Mouse (Mus musculus): Measurements from ENCODE around the gene Scarb1. TPM values are rescaled to one million over a fixed set of nuclear protein-coding genes. Genes with fewer than 3 reads are reported as not detected.

The Scarb1 gene
- total RNA-seq, 4 experiments from 2014 or later: 11.1 to 19.0 (median 13.3) TPM

DNA sequence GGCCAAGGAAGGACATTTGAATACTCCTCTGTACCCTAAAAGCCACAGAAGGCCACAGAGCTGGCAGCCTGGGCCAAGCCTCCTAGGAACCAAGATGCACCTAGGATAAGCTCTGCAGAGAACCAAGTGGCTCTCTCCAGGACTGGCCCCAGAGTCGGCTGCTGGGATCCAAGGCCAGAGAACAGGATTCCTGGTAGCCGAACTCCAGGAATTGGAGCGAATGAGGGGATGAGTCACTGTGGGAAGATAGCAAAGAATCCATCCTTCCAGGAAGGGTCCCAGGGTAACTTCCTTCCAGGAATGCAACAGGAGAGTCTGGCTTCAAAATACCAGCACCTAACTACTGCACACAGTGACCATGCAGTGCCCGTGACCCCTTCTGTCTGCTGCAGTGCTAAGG lies 8.6 kb downstream of the Scarb1 start:
- DNase-seq (ENCODE audit: low spot score in 2 of 2): no peak

DNA sequence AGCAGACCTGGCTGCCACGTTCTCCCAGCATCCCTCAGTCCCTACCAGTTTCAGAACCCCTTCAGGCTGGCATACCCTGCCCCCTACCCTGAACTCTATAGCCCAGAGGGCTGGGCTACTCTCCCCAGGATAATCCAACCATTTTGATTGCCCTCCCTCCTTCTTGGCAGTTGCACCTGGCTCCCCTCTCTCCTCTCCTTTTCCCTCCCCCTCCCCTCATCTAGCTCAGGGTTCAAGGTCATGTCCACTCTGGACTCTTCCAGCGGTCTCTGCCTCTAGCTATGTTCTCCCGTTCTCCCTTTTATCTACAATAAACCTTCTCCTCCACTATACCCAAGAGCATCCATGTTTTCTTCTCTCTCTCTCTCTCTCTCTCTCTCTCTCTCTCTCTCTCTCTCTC lies 9.1 kb downstream of the Scarb1 start:
- no peak for DNase-seq (ENCODE audit: low spot score in 2 of 2)

DNA sequence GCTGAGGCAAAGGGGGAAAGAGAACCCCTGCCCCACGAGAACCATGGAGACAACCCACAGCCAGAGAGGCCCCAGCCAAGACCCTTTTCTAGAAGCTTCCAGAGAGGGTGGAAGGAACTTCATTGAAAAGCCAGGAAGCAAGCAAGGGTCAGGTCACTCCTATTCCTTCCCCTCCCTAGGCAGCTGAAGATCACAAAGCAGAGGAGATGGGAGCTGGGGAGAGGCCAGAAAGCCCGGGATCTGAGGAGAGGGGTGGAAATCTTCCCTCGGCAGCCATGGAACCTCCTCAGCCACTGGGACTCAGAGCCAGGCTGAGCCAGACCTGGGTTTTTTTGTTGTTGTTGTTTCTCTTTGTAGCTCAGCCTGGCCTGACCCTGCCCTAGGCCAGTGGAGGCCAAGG lies 9.8 kb downstream of the Scarb1 start:
- DNase-seq (ENCODE audit: low spot score in 2 of 2): no peak

DNA sequence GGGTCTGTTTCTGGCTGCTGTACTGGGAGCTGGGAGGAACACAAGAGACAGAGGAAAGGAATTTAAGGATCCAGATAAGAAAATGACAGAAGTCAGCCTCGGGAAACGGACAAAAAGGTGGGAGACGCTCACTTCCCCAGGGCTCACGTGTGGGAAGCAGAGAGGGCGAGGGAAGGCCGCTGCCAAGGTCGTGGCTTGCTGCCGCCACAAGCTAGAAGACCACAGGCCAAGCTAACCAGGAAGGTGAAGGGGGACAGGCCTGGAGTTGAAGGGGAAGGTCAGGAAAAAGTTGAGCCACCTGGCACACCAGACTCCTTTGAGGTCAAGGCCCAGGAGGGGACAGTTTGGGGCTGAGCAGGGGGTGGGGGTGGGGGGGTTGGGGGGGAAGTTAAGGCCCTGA lies 10.2 kb downstream of the Scarb1 start:
- no peak for DNase-seq (ENCODE audit: low spot score in 2 of 2)

DNA sequence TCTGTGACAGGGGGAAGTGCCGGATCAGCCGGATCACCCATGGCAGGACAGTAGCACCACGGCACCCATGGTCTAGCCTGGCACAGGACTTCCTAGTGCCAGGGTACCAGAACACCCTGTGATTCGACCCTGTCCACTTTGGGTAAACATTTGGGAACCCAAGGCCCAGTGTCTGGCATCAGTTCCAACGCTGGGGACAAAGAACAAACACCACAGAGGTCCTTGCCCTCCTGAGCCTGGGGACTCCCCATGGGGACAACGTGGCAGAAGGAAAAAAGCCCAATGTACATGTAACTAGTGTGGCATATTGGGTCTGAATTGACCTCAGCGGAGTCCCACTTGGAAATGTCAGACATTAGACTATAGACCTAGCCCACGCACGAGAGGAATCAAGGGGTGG lies 10.7 kb downstream of the Scarb1 start:
- no peak for DNase-seq (ENCODE audit: low spot score in 2 of 2)

DNA sequence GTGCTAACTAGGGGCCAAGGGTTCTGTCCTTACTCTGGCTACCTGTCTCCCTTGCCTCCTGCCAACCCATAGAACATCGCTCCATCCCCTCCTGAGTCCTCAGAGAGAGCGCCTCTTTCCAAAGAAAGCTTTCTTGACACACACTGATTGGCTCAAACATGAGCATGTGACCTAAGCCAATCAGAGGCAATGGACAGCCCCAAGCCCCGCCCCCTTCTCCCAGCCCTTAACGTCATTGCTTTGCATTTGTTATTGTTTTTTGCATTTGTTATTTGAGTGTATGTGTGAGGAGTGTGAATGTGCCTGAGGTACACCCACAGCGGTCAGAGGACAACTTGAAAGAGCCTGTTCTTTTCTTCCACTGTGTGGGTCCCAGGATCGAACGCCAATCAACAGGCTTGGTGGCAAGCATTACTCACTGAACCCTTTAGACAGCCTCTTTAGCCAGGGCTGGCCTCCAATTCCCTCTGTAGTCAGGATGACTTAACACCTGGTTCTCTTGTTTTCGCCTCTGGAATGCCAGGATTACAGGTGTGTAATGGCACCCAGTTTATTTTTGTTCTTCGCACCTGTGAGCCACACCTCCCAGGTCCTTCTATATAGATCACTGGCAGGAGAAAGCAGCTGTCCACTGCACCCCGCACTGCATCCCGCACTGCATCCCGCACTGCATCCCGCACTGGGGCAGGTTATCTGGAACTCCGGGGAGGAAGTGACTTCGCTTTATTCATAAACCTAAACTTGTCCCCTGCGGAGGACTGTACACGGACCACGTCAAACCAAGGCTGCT lies 13.1 kb downstream of the Scarb1 start:
- no peak for DNase-seq (ENCODE audit: low spot score in 2 of 2)

DNA sequence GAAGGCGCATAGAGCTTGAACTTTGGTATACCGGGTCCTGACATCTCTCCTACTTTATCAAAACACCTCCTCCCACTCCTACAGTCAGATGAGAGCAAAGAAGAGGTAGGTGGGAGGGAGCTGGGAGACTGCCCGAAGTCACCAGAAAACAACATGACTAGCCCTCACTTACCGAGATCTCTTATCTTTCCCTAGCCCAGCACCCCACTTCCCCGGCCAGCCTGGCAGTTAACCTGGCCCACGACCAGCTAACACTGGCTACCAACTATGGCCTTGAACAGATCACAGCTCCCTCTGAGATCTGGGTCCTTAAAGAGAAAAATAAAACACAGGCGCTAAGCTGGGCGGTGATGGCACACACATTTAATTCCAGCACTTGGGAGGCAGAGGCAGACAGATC lies 14.5 kb downstream of the Scarb1 start:
- DNase-seq (ENCODE audit: low spot score in 2 of 2): no peak

DNA sequence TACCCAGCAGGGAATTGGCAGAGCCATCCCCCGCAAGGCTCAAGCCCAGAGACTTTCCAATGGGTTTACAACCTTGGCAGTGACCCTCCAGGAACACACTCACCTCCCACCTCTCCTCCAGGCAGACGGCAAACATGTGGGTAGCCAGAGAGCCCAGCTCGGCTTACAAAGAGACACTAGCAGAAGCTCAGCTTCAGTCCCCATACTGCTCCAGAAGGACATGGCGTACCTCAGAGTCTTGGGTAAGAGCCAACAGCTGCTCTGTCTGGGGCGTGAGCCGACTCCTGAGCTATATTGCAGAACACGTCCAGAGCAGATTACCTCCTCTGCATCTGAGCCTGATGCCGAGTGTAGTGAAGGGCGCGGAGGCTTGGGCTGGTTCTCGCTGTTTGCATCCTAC lies 15.0 kb downstream of the Scarb1 start:
- DNase-seq (ENCODE audit: low spot score in 2 of 2): peak; percentile 38 to 60

DNA sequence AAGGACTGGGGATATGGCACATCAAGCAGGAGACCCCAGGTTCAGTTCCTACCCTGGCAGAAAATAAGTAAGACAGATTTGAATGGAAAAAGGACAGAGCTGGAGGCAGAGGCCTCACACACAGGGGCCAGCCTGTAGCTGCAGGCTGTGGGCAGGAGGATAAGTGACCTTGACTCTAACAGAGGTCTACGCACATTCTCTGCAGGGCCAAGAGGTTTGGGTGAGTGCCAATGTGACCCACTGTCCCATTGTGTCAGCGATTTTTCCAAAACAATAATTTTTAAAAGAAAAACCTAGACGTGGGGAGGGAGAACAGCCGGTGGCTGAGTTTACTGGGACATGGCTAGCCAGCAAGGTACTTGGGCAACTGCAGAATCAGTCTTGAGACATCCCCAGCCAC lies 15.6 kb downstream of the Scarb1 start:
- no peak for DNase-seq (ENCODE audit: low spot score in 2 of 2)

DNA sequence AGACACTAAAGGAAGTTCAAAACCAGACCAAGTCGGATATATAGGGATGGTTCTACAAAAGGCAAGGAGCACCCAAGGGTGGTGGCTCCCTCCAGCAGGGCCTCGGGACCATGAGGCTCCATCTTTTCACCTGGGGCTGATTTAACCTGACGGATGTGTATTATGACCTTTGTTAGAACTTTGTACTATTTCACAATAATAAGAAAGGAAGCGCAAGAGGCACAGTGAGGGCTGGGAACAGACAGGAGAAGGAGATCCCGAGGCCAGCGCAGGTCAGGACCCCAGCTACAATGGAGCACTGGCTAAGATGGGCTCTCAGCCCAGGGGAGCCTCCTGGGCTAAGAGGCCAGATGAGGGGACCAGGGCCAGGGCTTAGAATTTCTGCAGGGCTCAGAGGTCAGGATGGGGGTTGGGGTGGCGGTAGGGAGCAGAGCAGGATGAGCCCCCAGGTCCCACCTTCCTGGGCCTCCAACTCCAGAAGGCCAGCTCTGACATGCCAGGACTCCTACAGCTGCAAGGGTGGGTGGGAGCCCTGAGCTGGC lies 16.9 kb downstream of the Scarb1 start:
- DNase-seq (ENCODE audit: low spot score in 2 of 2): no peak

DNA sequence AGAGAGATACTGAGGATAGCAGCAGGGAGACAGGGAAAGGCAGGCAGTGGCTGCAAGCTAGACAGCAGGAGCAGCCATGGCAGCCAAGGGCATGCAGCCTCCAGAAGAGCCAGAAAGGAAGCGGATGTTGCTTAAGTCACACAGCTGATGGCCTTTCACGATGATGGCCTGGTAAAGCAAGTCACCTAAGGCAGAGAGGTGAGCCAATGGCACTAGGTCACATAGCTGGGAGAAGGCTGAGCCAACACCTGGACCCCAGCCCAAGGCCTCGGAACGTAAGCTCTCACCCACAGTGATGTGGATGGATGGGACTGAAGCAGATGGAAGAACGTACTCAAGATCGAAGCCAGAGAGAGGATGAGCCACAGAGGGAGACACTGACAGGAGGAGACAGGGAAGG lies 17.8 kb downstream of the Scarb1 start:
- no peak for DNase-seq (ENCODE audit: low spot score in 2 of 2)

DNA sequence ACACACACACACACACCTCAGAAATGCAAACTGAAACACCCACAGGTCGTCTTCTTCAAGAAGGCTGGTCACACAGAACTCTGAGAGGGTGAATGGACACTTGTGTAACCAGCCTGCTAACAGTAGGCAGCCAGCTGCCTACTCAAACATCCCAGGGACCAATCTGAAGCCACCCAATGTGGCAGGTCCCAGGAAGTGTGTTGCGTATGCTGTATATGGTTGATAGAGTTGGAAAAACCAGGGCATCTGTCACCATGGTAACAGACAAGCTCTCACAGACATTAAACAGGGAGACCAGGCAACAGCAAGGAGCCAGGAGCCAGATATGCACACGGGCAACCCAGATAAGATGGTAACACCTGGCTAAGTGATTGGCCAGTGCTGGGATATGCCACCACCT lies 19.1 kb downstream of the Scarb1 start:
- DNase-seq (ENCODE audit: low spot score in 2 of 2): no peak

DNA sequence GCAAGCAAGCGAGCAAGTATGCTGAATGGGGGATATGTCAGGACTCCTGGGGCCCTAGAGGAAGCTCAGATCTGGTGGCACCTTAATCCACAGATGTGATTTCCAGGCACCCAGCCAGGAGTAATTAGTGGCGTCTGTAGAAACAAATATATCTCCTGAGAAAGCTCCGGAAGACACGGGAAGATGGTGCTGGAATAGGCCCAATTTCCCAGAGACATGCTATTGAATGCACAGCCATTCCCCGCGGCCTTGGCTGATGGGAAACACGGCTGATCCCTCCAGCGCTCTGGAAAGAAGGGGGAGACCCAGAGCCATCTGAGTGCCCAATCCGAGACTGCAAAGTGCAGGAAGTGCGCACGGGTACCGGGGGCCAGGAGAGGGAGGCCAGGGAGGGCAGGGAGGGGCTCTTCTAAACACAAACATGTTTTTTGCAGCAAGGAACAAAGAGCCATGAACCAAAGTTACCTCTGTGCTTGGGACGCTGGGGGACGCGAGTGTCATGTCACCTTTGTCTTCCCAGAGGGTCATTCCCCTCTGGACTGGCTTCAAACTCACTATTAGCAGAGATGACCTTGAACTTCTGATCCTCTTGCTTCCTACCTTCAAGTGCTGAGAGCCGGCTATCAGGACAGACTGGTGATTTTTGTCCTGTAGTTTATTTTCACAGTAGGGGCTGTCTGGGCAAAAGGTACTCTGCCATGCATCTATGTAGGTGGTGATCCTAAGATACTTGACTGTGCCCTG lies 21.7 kb downstream of the Scarb1 start:
- DNase-seq (ENCODE audit: low spot score in 2 of 2): peak; percentile 16 to 20

DNA sequence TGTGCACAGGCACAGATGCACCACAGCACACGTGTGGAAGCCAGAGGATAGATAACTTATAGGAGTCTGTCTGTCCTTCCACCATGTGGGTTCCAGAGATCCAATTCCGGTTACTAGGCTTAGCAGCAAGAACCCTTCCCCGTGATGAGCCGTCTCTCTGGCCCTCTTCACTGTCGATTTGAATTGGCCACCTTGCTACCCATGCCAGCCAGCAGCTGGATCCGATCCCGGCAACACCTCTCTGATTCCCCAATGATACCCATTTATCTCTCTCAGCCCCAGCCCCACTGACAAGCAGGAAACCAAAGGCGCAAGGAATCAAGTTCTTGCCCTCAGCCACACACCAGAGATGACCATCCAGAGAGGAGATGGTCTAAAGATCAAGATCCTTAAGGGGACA lies 22.9 kb downstream of the Scarb1 start:
- DNase-seq (ENCODE audit: low spot score in 2 of 2): no peak

DNA sequence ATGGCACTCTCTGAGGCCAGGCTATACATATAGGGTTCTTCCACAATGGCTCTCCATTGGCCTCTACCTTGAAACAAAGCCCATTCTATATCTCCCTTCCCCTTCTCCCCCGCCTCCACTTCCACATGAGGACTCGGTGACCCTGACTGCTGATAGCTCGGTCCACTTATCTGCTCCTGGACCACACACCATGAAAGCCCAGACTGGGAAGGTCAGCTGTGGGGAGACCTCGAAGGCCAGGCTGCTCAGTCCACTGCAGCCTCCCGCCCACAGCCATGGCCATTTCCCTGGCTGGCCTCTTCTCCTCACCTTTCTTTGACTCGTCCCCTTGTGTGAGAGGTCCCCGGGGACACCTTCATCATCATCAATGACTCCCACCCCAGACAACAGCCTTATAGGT lies 23.6 kb downstream of the Scarb1 start:
- DNase-seq (ENCODE audit: low spot score in 2 of 2): no peak

DNA sequence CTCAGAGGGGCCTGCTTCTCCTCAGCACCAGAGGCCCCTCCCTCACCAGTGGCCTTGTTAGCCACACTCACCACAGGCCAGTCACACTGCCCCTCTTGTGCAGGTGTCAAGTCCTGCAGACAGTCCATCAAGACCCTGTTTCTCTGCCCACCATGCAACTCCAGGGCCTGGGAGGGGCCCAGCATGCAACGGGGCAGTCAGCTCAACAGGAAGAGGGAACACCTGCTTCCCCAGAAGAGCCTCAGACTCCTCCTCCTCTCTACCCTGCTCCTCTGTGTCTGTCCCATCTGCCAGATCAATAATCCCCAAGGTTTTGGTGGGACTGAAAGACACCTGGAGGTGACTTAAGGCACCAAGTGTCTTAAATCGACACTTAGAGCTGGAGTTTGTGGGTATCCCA lies 24.1 kb downstream of the Scarb1 start:
- no peak for DNase-seq (ENCODE audit: low spot score in 2 of 2)

DNA sequence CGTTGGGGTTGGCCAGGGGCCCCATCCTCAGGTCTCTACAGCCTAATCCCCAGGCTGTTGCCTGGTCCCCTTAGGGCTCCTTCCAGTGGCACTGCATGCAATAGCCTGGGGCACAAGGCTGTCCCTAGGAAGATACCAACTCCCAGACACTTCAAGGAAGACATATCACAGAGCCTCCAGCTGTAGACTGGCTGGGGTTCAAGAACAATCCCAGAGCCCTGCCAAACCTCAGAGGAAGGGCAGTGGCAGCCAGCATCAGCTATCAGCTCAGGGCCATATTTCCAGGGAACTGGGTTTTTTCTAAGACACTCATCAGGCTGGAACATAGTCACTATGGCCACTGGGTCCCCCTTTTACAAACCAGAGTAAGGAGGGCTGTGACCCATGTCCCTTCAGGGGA lies 25.8 kb downstream of the Scarb1 start:
- no peak for DNase-seq (ENCODE audit: low spot score in 2 of 2)

DNA sequence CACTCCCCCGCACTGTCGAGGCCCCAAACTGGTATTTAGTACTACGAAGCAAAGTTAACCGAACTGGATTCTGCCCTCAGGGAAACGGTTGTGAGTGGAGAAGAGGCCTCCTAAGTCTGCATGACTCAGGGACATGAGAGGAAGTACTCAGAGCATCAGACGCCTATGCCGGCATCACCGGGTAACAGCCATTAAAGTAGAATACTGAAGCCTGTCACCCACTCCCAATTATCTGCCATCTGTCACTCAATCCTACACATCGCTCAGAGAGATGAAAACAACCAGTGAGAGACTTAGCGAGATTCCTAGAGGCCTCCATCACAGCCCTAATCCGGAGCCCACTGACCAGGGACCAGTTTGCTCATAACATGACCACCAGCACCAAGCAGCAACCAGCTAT lies 26.9 kb downstream of the Scarb1 start:
- DNase-seq (ENCODE audit: low spot score in 2 of 2): no peak

DNA sequence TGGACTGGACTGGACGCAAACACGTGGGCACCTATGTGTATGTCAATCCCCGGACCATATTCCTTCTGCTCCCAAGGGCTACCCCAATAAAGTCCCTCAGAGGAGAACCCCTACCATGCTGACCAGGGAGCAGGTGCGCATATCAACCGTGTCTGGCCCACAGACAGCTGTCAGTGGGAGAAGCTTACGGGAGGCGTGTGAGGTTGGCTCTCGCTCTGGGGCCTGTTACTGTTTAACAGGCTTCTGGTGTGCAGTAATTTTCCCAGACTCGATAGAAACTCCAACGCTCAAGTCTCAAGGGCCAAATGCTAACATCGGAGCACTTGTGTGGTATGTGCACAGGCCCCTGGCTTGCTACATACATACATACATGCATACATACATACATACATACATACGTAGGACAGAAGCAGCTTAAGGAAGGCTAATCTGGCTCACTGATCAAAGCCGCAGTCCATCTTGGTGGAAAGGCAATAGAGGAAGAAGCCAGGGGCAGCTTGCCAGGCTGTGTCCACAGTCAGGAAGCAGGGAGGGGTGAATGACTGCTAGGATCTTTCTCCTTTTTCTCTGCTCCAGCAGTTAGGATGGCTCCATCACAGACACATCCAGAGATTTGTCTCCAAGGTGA lies 27.8 kb downstream of the Scarb1 start:
- DNase-seq (ENCODE audit: low spot score in 2 of 2): no peak

DNA sequence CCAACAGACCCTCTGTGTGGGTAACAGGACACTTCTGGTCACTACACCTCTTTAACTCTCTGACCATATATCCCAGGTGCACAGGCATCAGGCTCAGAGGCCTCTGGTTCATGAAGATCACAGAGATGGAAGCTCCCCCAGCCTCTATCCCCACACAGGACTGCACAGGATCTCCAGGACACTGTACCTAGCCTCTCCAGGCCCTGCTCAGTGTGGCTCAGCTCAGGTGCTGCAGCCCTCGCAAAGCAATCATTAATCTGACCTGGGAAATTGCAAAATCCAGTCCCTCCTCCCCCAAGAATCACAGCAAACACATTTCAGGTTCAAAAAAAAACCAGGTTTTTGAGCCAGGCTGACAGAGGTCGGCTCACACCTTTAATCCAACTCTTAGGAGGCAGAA lies 29.9 kb downstream of the Scarb1 start:
- DNase-seq (ENCODE audit: low spot score in 2 of 2): no peak

DNA sequence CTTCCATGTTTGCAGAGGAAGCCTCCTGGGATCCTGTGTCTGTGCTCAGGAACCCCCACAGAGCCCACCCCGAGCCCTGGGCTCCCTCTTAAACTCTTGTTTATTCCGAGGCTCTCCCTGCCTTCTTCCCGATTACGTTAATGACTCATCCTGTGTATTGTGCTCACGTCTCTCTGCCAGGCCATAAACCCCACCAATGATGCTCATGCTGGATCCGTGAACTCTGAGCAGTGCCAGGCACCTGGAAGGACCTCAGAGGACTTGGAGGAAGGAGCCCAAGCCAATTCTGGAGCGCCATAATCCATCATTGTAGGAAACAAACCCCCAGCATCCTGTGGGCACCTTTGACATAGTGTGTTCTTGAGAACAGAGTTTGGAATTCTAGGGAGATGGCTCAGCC lies 31.7 kb downstream of the Scarb1 start:
- DNase-seq (ENCODE audit: low spot score in 2 of 2): no peak

DNA sequence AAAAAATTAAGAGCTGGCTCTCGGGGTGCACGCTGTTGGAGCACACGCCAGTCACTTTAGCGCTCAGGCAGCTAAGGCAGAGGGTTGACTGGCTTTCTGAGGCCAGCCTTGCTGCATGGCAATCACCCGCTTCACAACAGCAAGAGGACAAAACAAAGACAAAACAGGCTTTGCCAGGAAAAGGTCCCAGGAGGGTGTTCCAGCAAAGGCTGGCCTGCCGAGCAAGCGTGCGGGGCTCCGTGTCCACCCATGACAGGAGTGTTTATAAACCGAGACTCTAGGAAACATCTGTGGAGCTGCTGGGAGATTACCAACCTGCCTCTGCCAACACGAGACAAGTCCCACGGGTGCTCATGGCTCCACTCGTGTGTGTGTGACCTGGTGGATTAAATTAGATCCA lies 34.1 kb downstream of the Scarb1 start:
- DNase-seq (ENCODE audit: low spot score in 2 of 2): no peak

Data from gastrocnemius, adult 8-10 months (tissue).